Mouse (Mus musculus): ENCODE results near the gene Slc7a8. TPM values are rescaled to one million over a fixed set of nuclear protein-coding genes. Genes with fewer than 3 reads are reported as not detected.

Gene Slc7a8
- polyA plus RNA-seq, 1 experiment from 2014 or later, result 25.7 TPM

DNA sequence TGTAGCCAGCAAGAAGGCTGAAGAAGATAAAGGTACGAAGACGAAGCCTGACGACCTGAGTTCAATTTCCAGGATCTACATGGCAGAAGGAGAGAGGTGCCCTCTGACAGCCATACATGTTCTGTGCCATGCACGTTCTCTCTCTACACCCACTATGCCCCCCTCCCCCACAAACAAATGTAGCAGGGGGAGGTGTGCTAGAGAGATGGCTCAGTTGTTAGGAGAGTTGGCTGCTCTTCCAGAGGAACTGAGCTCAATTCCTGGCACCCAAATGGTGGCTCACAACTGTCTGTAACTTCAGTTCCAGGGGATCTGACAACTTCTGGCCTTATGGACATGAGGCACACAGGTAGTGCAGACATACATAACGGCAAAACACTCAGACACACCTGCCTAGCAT lies 105.5 kb downstream of the Slc7a8 start:
- no peaks in the 10 kb centered on the region for H3K27me3 ChIP-seq (ENCODE audit: insufficient read depth, low read length)
- WGBS, result 89% methylated on average over 5 of the region's 5 CpGs
- no peaks in the 10 kb centered on the region for H3K9me3 ChIP-seq (replicated peaks; ENCODE audit: low read length)
- ATAC-seq (replicated peaks; ENCODE audit: low FRiP score, low read depth) (no peak), DNase-seq (ENCODE audit: low spot score) (no peak)
- no peak for TF ChIP-seq CTCF (IDR thresholded peaks at IDR 0.05; ENCODE audit: low read depth)
- no peak overlapping the region for H3K4me3 ChIP-seq (replicated peaks; ENCODE audit: low read depth, low read length)
- peaks cover 37% of the 10 kb centered on the region for H3K36me3 ChIP-seq (ENCODE audit: insufficient read depth, low read length)
- no peaks in the 10 kb centered on the region for H3K4me1 ChIP-seq (replicated peaks; ENCODE audit: insufficient read depth, low read length)
- H3K27ac ChIP-seq, result no peak overlapping the region
- no peak overlapping the region for H3K4me2 ChIP-seq (ENCODE audit: low read length)
- no peak overlapping the region for H3K9ac ChIP-seq (ENCODE audit: low read depth, low read length)

DNA sequence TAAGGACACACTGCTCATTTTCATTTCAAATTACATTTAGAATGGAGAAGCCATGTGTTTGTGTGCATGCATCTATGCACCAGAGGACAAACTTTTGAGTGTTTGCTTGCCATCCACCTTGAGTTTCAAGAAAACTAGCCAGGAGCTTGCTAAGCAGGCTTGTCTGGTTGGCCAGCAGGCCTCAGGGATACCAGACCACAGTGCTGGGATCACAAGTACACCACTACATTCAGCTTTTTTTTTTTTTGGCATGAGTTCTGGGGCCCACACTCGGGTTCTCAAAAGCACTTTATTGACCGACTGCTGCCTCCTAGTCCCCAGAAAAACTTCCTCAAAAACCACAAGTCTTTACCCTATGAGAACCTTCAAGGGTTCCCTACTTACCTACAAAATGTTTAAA lies 107.4 kb downstream of the Slc7a8 start:
- peaks cover 36% of the 10 kb centered on the region for H3K36me3 ChIP-seq (ENCODE audit: insufficient read depth, low read length)
- H3K27me3 ChIP-seq (ENCODE audit: insufficient read depth, low read length), result no peaks in the 10 kb centered on the region
- no peak for TF ChIP-seq CTCF (IDR thresholded peaks at IDR 0.05; ENCODE audit: low read depth)
- 71% methylated on average over 2 of the region's 2 CpGs for WGBS
- ATAC-seq (replicated peaks; ENCODE audit: low FRiP score, low read depth), result no peak
- no peak for DNase-seq (ENCODE audit: low spot score)
- H3K9me3 ChIP-seq (replicated peaks; ENCODE audit: low read length), result no peaks in the 10 kb centered on the region
- no peak overlapping the region for H3K27ac ChIP-seq
- H3K4me3 ChIP-seq (replicated peaks; ENCODE audit: low read depth, low read length), result no peak overlapping the region
- no peaks in the 10 kb centered on the region for H3K4me1 ChIP-seq (replicated peaks; ENCODE audit: insufficient read depth, low read length)
- H3K9ac ChIP-seq (ENCODE audit: low read depth, low read length), result no peak overlapping the region
- H3K4me2 ChIP-seq (ENCODE audit: low read length), result no peak overlapping the region

Other genes starting within 250 kb of the Slc7a8 start
- gene Haus4, start 227.3 kb downstream of the Slc7a8 start, polyA plus RNA-seq (2015; fragmentation: Nextera tagmentation; extraction: Ambion mirVana), result 41.6 and 46.4 TPM in 2 replicates
- gene Ajuba, start 204.4 kb downstream of the Slc7a8 start, polyA plus RNA-seq (2015; fragmentation: Nextera tagmentation; extraction: Ambion mirVana), result 34.6 and 40.9 TPM in 2 replicates
- gene 4931414P19Rik, start 176.0 kb downstream of the Slc7a8 start, polyA plus RNA-seq (2015; fragmentation: Nextera tagmentation; extraction: Ambion mirVana), result 6.4 TPM in 2 replicates
- gene Psmb5, start 163.9 kb downstream of the Slc7a8 start, polyA plus RNA-seq (2015; fragmentation: Nextera tagmentation; extraction: Ambion mirVana), result 370 and 387 TPM in 2 replicates
- 0.13 TPM in 1 of 2 replicates, not detected in the other for gene Psmb11, start 160.5 kb downstream of the Slc7a8 start, polyA plus RNA-seq (2015; fragmentation: Nextera tagmentation; extraction: Ambion mirVana)
- not detected in 2 replicates for gene Gm17606, start 141.0 kb downstream of the Slc7a8 start, polyA plus RNA-seq (2015; fragmentation: Nextera tagmentation; extraction: Ambion mirVana)
- 1.4 and 1.6 TPM in 2 replicates for gene Cdh24, start 140.6 kb downstream of the Slc7a8 start, polyA plus RNA-seq (2015; fragmentation: Nextera tagmentation; extraction: Ambion mirVana)
- 102 TPM in 2 replicates for gene 1700123O20Rik, start 95.7 kb downstream of the Slc7a8 start, polyA plus RNA-seq (2015; fragmentation: Nextera tagmentation; extraction: Ambion mirVana)
- 86.7 and 90.1 TPM in 2 replicates for gene Acin1, start 95.0 kb downstream of the Slc7a8 start, polyA plus RNA-seq (2015; fragmentation: Nextera tagmentation; extraction: Ambion mirVana)
- gene Gm29776, start 83.1 kb downstream of the Slc7a8 start, polyA plus RNA-seq (2015; fragmentation: Nextera tagmentation; extraction: Ambion mirVana), result 0.07 TPM in 1 of 2 replicates, not detected in the other
- gene Cebpe, start 69.8 kb downstream of the Slc7a8 start, polyA plus RNA-seq (2015; fragmentation: Nextera tagmentation; extraction: Ambion mirVana), result not detected in 2 replicates
- gene Rnf212b, start 32.2 kb upstream of the Slc7a8 start, polyA plus RNA-seq (2015; fragmentation: Nextera tagmentation; extraction: Ambion mirVana), result 0.80 and 1.2 TPM in 2 replicates
- 18.7 and 19.9 TPM in 2 replicates for gene Homez, start 89.0 kb upstream of the Slc7a8 start, polyA plus RNA-seq (2015; fragmentation: Nextera tagmentation; extraction: Ambion mirVana)
- gene Ppp1r3e, start 95.6 kb upstream of the Slc7a8 start, polyA plus RNA-seq (2015; fragmentation: Nextera tagmentation; extraction: Ambion mirVana), result 3.1 and 4.2 TPM in 2 replicates
- 5.3 and 5.6 TPM in 2 replicates for gene Bcl2l2, start 101.4 kb upstream of the Slc7a8 start, polyA plus RNA-seq (2015; fragmentation: Nextera tagmentation; extraction: Ambion mirVana)
- gene Gm20521, start 101.5 kb upstream of the Slc7a8 start, polyA plus RNA-seq (2015; fragmentation: Nextera tagmentation; extraction: Ambion mirVana), result 1.7 and 2.5 TPM in 2 replicates
- gene Pabpn1, start 110.6 kb upstream of the Slc7a8 start, polyA plus RNA-seq (2015; fragmentation: Nextera tagmentation; extraction: Ambion mirVana), result 113 and 123 TPM in 2 replicates
- gene Slc22a17, start 131.2 kb upstream of the Slc7a8 start, polyA plus RNA-seq (2015; fragmentation: Nextera tagmentation; extraction: Ambion mirVana), result 39.9 and 48.1 TPM in 2 replicates
- gene Efs, start 144.2 kb upstream of the Slc7a8 start, polyA plus RNA-seq (2015; fragmentation: Nextera tagmentation; extraction: Ambion mirVana), result 15.0 and 16.0 TPM in 2 replicates
- 0.11 TPM in 1 of 2 replicates, not detected in the other for gene Il25, start 150.7 kb upstream of the Slc7a8 start, polyA plus RNA-seq (2015; fragmentation: Nextera tagmentation; extraction: Ambion mirVana)
- gene Cmtm5, start 154.3 kb upstream of the Slc7a8 start, polyA plus RNA-seq (2015; fragmentation: Nextera tagmentation; extraction: Ambion mirVana), result 1.9 and 2.1 TPM in 2 replicates
- gene Myh6, start 185.0 kb upstream of the Slc7a8 start, polyA plus RNA-seq (2015; fragmentation: Nextera tagmentation; extraction: Ambion mirVana), result 0.34 and 0.62 TPM in 2 replicates
- not detected in 2 replicates for gene Gm17428, start 195.0 kb upstream of the Slc7a8 start, polyA plus RNA-seq (2015; fragmentation: Nextera tagmentation; extraction: Ambion mirVana)
- 0.16 and 0.88 TPM in 2 replicates for gene Myh7, start 212.7 kb upstream of the Slc7a8 start, polyA plus RNA-seq (2015; fragmentation: Nextera tagmentation; extraction: Ambion mirVana)
- 68.9 and 75.7 TPM in 2 replicates for gene Ngdn, start 233.5 kb upstream of the Slc7a8 start, polyA plus RNA-seq (2015; fragmentation: Nextera tagmentation; extraction: Ambion mirVana)

Data from kidney, postnatal 0 days (tissue).